Mouse (Mus musculus): Measurements from ENCODE around the gene Zkscan17.
"Not testable (repeated sequence)": the region's sequence is repeated elsewhere in the genome, so short reads cannot be mapped to it uniquely, and the experiment has no call there.

DNA sequence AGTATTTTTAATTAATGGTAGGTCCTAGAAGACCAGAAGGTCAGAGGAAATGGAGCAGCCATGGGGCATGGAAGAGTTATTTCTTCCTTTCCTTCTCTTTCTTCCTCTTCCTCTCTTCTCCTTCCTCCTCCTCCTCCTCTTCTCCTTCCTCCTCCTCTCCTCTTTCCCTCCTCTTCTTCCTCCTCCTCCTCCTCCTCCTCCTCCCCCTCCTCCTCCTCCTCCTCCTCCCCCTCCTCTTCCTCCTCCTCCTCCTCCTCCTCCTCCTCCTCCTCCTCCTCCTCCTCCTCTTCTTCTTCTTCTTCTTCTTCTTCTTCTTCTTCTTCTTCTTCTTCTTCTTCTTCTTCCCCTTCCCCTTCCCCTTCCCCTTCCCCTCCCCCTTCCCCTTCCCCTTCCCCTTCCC, 49.6 kb upstream of the Zkscan17 start, which contains the start of gene Olfr222:
- not testable (repeated sequence) for TF ChIP-seq POLR2A (IDR thresholded peaks at IDR 0.05; ENCODE audit: extremely low read depth, insufficient read depth, low read length); CTCF (IDR thresholded peaks at IDR 0.05; ENCODE audit: low read depth, low read length)
